Mouse (Mus musculus) adipocyte (in vitro differentiated cells): ENCODE results near the gene 1110002E22Rik.

Experiments used
- DNase-seq: peaks from one replicate; pipeline ENCODE4 v3.0.0-alpha.2; 2016; ENCODE audit warnings: low spot score

Gene 1110002E22Rik

GRCm38 (mm10) chr3:138106887-138107286, 42.0 kb downstream of the 1110002E22Rik start:
- DNase-seq = no peak

GRCm38 (mm10) chr3:138110910-138111782, 46.3 kb downstream of the 1110002E22Rik start:
- DNase-seq = no peak

- no peak for DNase-seq
Observed at GRCm38 (mm10) chr3:138114106-138114505, 49.3 kb downstream of the 1110002E22Rik start.

- DNase-seq = peak; percentile 52
Observed at GRCm38 (mm10) chr3:138116871-138117270, 52.0 kb downstream of the 1110002E22Rik start.

- no peak for DNase-seq
Observed at GRCm38 (mm10) chr3:138118392-138118791, 53.5 kb downstream of the 1110002E22Rik start.

- DNase-seq = no peak
Observed at GRCm38 (mm10) chr3:138118831-138119230, 54.0 kb downstream of the 1110002E22Rik start.

GRCm38 (mm10) chr3:138119444-138120105, 54.7 kb downstream of the 1110002E22Rik start:
- DNase-seq = no peak

GRCm38 (mm10) chr3:138121461-138121860, 56.6 kb downstream of the 1110002E22Rik start:
- DNase-seq = no peak

GRCm38 (mm10) chr3:138123842-138124241, 59.0 kb downstream of the 1110002E22Rik start:
- DNase-seq = no peak

GRCm38 (mm10) chr3:138129110-138129509, 64.3 kb downstream of the 1110002E22Rik start:
- DNase-seq = no peak

- no peak for DNase-seq
Observed at GRCm38 (mm10) chr3:138130692-138131091, 65.8 kb downstream of the 1110002E22Rik start.
